Mouse (Mus musculus) embryonic fibroblast, embryonic 13.5 days (primary cell): ENCODE measurements around the gene Slc38a4. TPM values are rescaled to one million over a fixed set of nuclear protein-coding genes. Genes with fewer than 3 reads are reported as not detected.

Experiments used
- H3K27ac ChIP-seq: 2 replicates; pipeline ENCODE4 v1.5.1; 2012; ENCODE audit warnings: low read length, control low read depth, inconsistent platforms; ENCODE audit not compliant: insufficient read depth
- H3K4me1 ChIP-seq: 2 replicates; pipeline ENCODE4 v1.6.1; 2011; ENCODE audit warnings: low read length; ENCODE audit not compliant: control insufficient read depth, insufficient read depth
- H3K4me3 ChIP-seq: 2 replicates; pipeline ENCODE4 v1.5.1; 2011; ENCODE audit warnings: mild to moderate bottlenecking, control low read depth, low read length; ENCODE audit not compliant: insufficient read depth
- CTCF ChIP-seq: IDR thresholded peaks from 2 replicates; pipeline ENCODE4 v1.5.1; 2011; ENCODE audit warnings: mild to moderate bottlenecking, control low read depth, low read length, moderate library complexity, borderline replicate concordance; ENCODE audit not compliant: insufficient read depth
- POLR2A ChIP-seq: IDR thresholded peaks from 2 replicates; pipeline ENCODE4 v1.6.1; 2011; ENCODE audit warnings: low read depth, mild to moderate bottlenecking, control low read depth, low read length, moderate library complexity
- polyA plus RNA-seq: library from polyadenylated mRNA; stranded (reverse); fragments of >200 nt; gene quantifications from 2 replicates; pipeline ENCODE4 v1.2.4, GENCODE M21; 2011; ENCODE audit warnings: low read depth; ENCODE audit not compliant: missing spikeins, insufficient read length

Slc38a4 gene
- polyA plus RNA-seq, 1 experiment = 93.6 TPM

- no peak for TF ChIP-seq POLR2A
- no peak for TF ChIP-seq CTCF
- Histone ChIP-seq H3K4me3 (no peak overlapping the region), H3K4me1 (peaks cover 34% of the 10 kb centered on the region), H3K27ac (peak overlapping the region; percentile 67)
Observed at GRCm38 (mm10) chr15:97003851-97004524, 51.8 kb downstream of the Slc38a4 start.

GRCm38 (mm10) chr15:97003186-97003585, 52.6 kb downstream of the Slc38a4 start:
- peaks cover 27% of the 10 kb centered on the region for H3K4me1 ChIP-seq
- H3K4me3 ChIP-seq = no peak overlapping the region
- no peak overlapping the region; the same call in 1 of the 2 replicates for H3K27ac ChIP-seq
- no peak for TF ChIP-seq POLR2A
- no peak for TF ChIP-seq CTCF

- TF ChIP-seq POLR2A (no peak), CTCF (no peak)
Observed at GRCm38 (mm10) chr15:97002752-97003151, 53.0 kb downstream of the Slc38a4 start.

GRCm38 (mm10) chr15:97001886-97002285, 53.9 kb downstream of the Slc38a4 start:
- Histone ChIP-seq H3K27ac (peak overlapping the region; percentile 99), H3K4me3 (no peak overlapping the region), H3K4me1 (peaks cover 26% of the 10 kb centered on the region)
- no peak for TF ChIP-seq POLR2A
- TF ChIP-seq CTCF = no peak

More at GRCm38 (mm10) chr15:97002752-97003151, 53.0 kb downstream of the Slc38a4 start:
- peaks cover 26% of the 10 kb centered on the region for H3K4me1 ChIP-seq
- no peak overlapping the region; the same call in 1 of the 2 replicates for H3K27ac ChIP-seq
- H3K4me3 ChIP-seq = no peak overlapping the region

- H3K4me1 ChIP-seq = peaks cover 26% of the 10 kb centered on the region
- H3K4me3 ChIP-seq = no peak overlapping the region
- TF ChIP-seq CTCF (no peak), POLR2A (no peak)
- peak overlapping the region; percentile 99 for H3K27ac ChIP-seq
Observed at GRCm38 (mm10) chr15:97001416-97001815, 54.3 kb downstream of the Slc38a4 start.

- H3K4me3 ChIP-seq = no peak overlapping the region
- no peak for TF ChIP-seq POLR2A
- TF ChIP-seq CTCF = no peak
- H3K4me1 ChIP-seq = peaks cover 26% of the 10 kb centered on the region
- peak overlapping the region; percentile 99 for H3K27ac ChIP-seq
Observed at GRCm38 (mm10) chr15:97000319-97001251, 55.2 kb downstream of the Slc38a4 start.

- Histone ChIP-seq H3K4me3 (no peak overlapping the region), H3K27ac (peak overlapping the region; percentile 99), H3K4me1 (peaks cover 23% of the 10 kb centered on the region)
- TF ChIP-seq CTCF (no peak), POLR2A (no peak)
Observed at GRCm38 (mm10) chr15:96999401-96999800, 56.4 kb downstream of the Slc38a4 start.

GRCm38 (mm10) chr15:96985618-96986017, 70.1 kb downstream of the Slc38a4 start:
- TF ChIP-seq POLR2A (no peak), CTCF (no peak)
- H3K27ac ChIP-seq = no peak overlapping the region
- no peaks in the 10 kb centered on the region for H3K4me1 ChIP-seq
- no peak overlapping the region for H3K4me3 ChIP-seq

GRCm38 (mm10) chr15:96983581-96984330, 72.0 kb downstream of the Slc38a4 start:
- H3K4me1 ChIP-seq = no peaks in the 10 kb centered on the region
- H3K4me3 ChIP-seq = no peak overlapping the region
- TF ChIP-seq CTCF = no peak
- no peak for TF ChIP-seq POLR2A
- H3K27ac ChIP-seq = no peak overlapping the region

- Histone ChIP-seq H3K27ac (no peak overlapping the region), H3K4me3 (no peak overlapping the region), H3K4me1 (no peaks in the 10 kb centered on the region)
- TF ChIP-seq CTCF = no peak
Observed at GRCm38 (mm10) chr15:96975125-96975524, 80.6 kb downstream of the Slc38a4 start.
